Mouse (Mus musculus) testis, adult 2 months (tissue): ENCODE results near the gene 9130023H24Rik.

ENCODE experiments used
- CTCF ChIP-seq: fragments of 200-500 bp; IDR thresholded peaks from 2 replicates; pipeline ENCODE4 v1.5.1; 2012; ENCODE audit warnings: low read depth, mild to moderate bottlenecking, inconsistent platforms, low read length, moderate library complexity; ENCODE audit not compliant: control insufficient read depth, insufficient read depth, insufficient replicate concordance
- POLR2A ChIP-seq: fragments of 200-500 bp; IDR thresholded peaks from 2 replicates; pipeline ENCODE4 v1.6.1; 2012; ENCODE audit warnings: low read depth, mild to moderate bottlenecking, inconsistent platforms, low read length, moderate library complexity; ENCODE audit not compliant: control insufficient read depth

DNA sequence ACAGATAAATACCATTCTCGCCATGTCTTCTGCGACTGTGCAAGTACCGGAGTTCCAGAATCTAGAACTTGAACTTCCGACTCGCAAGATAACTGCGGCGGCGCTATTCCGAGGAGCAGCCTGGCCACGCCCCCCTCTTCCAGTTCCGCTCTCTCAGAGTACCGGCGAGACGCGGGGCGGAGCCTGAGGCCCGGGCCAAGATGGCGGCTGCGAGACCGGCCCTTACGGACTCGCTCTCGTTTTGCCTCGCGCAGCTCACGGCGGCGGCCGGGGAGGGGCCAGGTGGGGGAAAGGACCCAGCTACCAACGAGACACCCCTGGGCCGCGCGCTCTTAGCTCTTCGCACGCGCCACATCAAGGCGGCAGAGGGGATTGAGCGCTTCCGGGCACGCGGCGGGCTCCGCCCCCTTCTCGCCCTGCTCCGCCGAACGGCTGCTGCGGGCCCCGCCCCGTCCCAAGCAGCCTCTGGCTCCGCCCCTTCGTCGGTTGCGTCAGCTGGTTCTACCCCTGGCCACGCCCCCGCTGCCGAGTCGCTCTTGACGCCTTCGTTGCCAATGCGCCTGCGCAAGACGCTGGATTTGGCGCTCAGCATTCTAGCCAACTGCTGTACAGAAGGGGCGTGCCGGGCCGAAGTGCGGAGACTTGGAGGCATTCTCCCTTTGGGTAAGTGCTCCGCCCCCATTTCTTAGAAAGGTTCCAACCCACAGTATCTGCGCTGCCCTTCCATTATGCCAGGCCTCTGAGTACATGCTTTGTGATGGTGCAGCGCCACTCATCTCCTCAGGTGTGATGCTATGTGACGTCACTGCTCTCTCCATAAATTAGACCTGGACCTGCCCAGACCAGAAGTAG lies at the start of gene 9130023H24Rik:
- peak; percentile 66 for TF ChIP-seq POLR2A
- no peak for TF ChIP-seq CTCF
